Mouse (Mus musculus): Measurements from ENCODE around the gene Zfp839.

Gene Zfp839

DNA sequence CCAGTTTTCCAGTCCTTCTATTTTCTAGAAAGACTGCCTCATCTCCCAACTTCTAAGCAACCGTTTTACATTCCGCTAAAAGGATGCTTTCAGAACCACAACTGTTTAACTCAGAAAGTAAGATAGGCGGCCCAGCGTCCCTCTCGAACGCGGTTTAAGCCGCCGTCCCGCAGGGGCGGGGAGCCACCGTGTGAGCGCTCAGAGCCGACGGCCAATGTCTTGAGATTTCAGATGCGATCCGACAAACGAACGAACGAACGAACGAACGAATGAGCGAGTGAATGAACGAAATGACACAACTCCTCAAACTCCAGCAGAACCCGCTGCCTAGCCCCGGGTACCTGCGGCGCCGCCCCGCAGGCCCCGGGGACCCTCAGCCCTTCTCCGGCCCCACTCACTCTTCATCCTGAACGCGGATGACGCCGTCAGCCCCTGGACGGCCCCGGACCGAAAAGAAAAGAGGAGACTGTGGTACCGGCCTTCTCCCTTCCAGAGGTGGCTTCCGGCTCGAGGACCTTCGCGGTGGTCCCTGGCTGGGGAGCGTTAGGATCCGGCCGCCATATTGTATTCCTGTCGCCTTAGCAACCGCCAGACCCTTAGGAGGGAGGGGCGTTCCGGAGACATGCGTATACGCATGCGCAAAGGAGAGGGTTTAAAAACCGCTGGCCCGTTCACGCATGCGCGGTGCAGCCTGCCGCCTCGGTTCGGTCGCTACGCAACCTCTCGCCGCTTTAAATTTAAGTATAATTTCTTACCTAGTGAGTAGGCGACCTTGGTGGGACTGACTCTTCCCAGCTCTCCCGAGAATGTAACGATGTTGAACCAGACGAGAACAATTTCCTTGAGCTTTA, 9.5 kb upstream of the Zfp839 start, which contains the start of gene Mok:
TSS of gene Mok (minus strand) at position 592 of the 851 bp plus-strand sequence.
- DNase-seq (ENCODE audit: low spot score), result peak; percentile 93

DNA sequence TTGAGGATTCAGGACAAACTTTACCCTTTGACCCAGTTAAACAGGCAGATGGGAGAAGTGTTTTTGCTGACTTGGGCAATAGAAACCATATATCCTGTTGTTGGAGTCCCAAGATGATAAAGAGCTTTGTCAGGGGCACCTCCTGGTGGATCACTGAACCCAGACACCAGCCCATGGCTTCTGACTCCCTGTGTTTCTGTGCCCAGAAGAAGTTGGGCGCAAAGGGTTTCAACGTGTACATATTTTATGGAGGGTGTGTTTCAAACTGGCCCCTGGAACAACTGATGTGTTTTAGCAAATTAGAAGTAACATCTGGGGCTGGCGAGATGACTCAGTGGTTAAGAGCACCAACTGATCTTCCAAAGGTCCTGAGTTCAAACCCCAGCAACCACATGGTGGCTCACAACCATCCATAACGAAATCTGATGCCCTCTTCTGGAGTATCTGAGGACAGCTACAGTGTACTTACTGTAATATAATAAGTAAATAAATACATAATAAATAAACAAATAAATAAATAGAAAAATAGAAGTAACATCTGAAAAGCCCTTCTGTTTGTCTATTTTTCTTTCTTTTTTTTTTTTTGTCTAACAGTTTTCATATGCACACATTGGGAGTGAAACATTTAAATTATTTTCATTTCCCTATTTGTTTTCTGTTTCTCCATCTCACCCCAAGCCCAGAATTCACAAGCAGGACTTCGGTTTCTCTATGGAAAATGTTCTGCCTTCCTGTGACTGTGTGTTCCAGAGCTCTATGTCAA, 8.1 kb upstream of the Zfp839 start:
- no peak for DNase-seq (ENCODE audit: low spot score)

DNA sequence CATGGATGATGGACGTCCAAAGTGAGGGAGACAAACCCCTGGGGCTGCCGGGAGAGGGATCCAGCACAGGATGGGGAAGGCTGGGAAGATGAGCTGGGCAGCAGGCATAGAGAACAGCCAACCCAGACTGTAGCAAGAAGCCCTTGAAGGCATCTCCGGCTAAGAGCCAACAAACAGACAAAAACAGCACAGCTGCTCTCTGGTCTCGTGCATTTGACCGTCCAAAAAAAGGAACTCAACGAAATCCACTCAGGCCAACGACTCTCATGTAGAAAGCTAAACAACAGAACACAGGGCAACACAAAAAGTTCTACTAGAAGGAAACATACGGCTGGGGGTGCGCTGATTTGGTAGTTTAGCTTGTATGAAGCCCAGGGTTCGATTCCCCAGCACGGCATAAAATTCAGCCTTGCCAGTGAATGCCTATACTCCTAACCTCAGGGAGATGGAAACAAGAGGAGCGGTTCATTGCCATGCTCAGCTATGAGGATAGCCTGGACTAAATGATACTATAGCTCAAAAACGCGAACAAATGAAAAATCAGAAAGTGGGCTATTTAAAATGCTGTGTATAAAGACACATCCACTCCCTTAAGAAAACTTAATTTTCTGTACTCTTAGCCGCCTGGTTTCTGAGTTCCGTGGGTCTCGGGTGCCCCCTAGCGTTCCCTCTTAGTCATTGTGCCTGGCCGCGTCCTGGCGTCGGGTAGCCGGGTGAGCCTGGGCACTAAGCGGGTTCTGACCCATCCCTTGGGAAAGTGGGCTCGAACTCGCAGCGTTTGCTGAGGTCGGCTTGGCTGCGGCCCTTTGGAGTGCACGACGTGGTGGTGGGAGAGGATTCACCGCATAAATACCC, 6.6 kb upstream of the Zfp839 start:
- DNase-seq (ENCODE audit: low spot score), result peak; percentile 88

DNA sequence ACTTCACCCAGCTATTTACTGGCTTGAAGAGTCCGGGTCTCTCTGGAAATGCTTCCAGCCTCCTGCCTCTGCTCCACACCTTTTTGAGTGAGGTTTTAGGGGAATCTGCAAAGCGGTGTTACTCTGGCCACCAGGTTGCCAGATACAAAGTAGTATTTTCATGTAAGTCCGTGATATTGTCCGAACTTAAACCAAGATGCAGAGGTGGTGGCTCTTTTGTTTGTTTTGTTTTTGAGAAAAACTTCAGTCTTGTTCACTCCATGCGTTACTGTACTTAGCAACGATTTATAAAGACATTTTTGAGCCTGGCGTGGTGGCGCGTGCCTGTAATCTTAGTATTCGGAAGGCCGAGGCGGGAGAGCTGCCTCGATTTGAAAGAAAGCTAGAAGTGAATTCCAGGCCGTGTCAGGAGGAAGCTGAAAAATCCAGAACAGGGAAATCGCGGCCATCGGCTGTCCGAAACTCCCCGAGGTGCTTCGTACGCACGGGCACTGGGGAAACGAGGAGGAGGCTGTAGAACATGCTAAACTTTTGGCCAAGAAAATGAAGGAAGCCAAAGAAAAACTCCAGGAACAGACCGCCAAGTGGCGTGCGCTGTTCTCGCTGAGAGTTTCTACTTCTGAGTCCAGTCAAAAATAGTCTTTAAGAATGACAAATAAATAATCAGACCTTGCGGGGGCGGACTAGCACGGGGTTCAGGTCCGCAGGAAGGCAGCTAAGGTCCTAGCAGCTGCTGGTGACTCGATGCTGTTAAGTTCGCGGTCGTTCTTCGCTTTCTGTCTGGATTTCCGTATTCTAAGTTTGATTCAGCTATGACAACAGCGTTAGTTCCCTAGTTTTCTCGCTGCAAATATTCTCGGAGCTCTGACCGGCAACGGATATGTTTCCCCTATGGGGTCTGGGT, 5.6 kb upstream of the Zfp839 start:
- no peak for DNase-seq (ENCODE audit: low spot score)

DNA sequence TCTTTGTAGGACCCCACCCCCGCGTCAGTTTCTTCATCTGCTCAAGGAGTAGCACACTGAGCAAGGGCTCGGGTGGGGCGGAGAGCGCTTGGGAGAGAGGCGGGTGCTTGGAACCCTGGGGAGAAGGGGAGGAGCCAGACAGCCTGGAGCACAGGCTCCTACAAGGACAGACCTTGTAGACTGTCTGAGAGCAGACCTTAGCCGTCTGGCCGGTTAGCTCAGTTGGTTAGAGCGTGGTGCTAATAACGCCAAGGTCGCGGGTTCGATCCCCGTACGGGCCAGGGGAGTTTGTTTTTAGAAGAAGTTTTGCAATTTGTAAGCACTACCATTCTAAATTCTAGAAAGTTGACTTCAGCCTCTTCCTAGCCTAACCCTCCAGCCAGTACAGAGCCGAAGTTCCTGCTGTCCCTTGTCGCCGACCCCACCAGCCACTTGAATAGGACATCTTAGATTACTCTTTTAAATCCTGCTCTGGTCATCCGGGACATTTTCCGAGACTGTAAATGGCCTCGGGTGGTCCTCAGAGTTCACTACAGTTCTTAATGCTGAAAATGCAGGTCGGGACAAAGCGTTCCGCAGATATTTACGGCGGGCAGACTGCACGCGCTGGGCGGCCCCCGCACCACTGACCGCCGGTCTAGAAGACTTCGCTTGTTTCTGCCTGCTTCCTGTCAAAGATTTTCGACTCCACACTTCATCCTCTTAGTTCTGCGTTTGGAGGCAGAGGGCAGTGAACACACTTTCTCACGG, 4.7 kb upstream of the Zfp839 start:
- DNase-seq (ENCODE audit: low spot score), result peak; percentile 99

DNA sequence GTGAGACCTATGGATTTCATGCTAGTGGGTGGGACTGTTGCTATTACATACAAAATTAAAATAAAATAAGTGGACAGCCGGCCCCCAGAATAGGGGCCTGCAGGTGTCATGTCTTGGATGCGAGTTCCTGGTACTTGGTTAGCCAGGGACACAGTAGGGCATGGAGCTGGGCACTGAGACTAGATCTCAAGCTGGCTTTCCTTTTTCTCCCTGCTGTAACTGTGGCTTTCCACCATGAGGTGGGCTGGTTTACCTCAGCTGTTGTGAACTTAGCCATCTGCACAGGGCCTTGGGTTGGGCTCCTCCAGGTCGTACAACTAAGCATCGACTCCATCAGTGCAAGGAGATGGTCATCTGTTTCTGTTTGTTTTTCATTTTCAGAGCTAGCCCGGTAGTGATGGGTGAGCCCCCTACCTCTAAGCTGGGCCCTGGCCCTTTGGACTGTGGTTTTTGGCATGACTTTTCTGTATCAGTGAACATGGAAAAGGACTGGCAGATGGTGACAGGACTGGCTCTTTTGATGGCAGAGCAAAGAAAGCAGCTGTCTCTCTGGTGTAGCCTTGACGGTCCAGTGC, 3.8 kb upstream of the Zfp839 start:
- no peak for DNase-seq (ENCODE audit: low spot score)

DNA sequence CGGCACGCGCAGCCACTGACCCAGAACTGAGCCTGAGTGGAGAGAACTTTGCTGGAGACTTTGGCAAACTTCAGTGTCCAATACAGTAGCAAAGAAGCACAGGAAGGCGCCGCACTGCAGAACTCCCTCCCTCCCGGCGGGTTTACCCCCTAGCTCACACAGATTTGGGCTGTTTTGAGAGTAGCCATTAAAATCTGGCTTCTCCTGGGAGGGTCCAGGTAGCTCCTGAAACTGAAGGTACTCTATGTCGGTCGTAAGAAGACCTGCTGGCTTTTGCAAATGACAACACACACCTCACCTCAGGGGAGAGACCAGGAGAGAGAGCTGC, 840 bp downstream of the Zfp839 start:
- DNase-seq (ENCODE audit: low spot score), result peak; percentile 27

DNA sequence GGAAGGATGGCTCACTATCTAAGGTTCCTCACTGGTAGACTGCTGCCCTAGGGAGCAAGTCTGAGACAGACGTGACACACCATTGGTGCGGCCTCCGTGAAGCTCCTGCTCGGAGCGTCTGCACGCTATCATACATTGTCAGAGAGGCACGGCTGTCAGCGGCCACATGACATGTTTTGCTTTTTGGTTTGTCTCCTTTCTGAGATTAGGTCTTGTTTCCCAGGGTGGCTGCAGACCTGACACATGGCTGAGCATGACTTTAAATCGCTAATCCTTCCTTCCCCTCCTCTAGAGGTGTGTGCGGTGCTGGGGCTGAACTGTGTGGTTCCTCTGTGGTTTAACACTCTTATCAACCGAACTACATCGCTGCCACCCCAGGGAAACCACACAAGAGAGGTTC, 1.4 kb downstream of the Zfp839 start:
- DNase-seq (ENCODE audit: low spot score), result peak; percentile 60

DNA sequence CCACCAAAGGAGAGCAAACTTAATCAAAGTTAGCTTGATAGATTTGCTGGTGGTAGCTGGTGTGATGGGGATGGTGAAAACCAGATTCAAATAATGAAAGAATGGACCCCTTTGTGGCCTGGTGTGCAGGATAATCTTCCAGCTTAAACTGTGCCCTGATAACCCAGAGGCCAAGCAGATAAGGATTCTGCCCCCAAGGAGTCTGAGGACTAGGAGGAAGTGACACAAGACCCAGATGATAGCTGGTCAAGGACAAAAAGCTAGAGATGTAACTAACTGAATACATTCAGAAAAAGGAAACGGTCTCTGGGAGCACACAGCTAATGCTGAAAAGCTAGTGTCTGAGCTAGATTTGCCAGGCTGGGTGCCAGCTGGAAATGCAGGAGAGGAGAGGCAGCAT, 1.9 kb downstream of the Zfp839 start:
- DNase-seq (ENCODE audit: low spot score), result no peak

DNA sequence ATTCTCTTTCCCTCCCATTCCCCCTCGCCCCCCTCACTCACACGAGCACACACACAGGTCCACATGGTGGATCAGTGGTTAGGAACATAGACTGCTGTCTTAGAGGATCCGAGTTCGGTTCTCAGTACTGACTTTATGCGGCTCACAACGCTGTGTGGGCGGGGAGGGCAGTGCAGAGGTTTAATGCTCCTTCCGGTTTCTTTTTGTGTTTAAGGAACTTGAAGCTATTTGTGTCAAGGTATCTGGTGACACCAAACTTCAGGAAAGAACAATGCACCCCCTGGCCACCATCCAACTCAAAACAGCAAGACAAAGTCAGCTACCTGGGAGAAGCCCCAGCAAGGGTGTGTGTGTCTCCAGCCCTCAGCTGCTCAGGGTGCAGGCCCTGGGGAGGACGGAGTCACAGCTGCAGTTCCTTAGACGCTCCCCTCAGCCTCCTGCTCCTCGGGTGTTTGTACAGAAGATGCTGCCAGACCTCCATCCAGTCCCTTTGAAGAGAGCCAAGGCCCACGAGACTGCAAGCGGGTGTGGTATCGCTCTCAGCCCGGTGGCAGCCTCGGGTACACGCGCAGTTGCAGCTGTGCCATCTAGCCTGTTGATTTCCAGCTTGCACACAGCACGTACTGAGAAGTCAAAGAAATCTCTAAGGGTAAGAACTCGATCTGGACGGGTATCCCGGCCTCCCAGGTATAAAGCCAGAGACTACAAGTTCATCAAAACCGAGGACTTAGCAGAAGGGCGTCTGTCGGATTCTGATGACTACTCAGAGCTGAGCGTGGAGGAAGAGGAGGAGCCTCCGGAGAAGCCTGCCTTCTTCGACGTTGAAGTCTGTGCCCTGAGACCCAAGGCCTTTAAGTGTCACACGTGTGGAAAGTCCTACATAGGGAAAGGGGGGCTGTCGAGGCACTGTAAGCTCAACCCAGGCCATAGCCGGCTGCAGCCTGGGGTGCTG, 5.0 kb downstream of the Zfp839 start:
- no peak for DNase-seq (ENCODE audit: low spot score)

DNA sequence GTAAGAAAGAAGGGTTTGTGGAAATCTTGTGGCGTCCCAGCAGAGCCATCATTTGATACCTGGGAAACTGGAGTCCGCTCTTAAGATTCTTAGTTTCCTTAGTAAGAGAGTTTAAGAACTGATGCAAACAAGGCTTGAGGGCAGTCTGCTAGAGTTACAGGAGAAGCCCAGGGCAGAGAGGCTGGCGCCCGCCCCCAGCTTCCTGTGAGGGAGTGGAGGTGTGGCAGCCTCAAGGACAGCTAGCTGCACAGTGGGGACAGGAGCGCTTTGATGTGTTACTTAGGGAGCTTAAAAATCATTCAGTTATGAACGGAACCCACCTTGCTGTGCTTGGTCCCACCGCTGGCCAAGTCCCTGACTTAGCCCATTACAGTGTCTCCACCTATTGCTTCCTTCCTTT, 7.1 kb downstream of the Zfp839 start:
- no peak for DNase-seq (ENCODE audit: low spot score)

DNA sequence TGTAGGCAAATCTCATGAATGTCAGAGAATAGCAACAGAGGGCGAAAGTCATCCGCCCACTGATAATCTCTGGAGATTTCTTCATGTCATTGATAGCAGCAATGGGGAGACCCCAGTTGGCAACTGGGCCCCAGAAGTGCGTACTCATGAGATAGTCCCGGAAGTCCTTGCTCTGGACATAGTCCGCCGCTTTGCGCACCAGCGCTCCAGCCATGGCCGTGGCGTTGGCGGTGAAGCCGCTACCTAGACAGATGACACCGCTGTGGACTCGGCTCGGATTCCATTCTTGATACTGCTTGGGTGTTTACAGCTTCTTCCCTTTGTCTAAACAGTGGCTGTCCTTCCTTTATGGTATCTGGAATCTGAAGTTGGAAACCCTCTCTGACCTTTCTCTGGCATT, 8.6 kb downstream of the Zfp839 start:
- peak; percentile 22 for DNase-seq (ENCODE audit: low spot score)

DNA sequence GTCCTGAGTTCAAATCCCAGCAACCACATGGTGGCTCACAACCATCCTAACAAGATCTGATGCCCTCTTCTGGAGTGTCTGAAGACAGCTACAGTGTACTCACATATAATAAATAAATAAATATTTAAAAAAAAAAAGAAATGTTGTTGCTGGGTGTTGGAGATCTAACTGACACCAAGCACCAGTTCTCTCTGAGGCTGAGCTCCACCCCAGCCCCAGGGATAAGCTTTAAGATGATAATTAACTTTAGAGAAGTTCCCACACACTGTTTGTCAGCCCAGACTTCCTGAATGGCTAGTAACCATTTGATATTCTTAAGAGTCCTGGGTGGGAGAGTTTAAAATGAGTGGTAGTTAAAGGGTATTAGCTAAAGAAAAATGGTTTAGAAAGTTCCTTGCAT, 10.2 kb downstream of the Zfp839 start:
- DNase-seq (ENCODE audit: low spot score), result no peak

DNA sequence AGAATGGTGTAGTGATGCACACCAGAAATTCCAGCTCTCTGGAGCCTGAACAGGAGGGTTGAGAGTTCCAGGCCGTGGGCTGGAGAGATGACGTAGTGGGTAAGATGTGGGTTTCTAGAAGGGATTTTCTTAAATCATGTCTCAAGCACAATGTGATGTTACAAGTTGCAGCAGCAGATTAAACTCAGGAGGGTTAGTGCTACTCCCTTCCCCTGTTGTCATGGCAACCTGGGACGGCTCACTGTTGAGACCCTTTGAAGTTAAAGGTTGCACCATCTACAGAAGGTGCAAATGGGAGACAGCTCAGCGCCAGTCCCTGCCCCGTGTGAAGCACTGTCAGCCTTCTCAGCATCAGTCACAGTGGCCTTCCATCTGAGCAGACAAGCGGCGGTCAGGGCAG, 11.2 kb downstream of the Zfp839 start:
- DNase-seq (ENCODE audit: low spot score), result no peak

DNA sequence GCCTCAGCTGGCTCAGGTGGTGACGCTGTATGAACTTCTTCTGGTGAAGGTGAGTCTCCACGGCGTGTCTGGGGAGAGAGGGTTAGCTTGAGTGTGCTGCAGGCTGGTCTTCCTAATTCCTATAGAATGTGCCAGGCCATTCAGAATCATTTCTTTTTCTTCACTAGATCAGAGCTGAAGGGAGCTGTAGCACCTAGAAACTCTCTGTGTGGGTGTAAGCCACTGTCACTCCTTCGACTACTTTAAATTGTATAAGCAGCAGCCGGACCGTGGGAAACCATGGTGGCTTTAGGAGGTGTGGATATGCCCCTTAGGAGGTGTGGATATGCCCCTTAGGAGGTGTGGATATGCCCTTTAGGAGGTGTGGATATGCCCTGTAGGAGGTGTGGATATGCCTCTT, 14.0 kb downstream of the Zfp839 start:
- DNase-seq (ENCODE audit: low spot score), result no peak

DNA sequence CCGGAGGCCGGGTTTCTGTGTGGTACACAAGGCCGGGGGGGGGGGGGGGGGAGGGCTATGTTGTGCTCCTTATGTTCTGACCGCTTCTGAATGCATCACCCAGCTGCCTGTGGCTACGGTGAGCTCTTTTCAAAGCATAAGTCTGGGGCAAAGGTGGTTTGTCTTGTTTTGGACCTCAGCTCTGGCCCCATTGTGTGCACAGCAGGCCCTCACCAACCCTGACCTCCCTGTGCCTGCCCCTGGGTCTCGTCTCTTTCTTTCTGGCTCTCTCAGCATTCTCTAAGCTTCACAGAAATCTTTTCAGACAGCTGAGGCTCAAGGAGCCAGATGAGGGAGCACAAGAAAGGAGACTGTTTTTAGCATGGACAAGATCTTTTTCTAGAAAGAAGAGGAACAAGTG, 15.5 kb downstream of the Zfp839 start:
- DNase-seq (ENCODE audit: low spot score), result no peak

DNA sequence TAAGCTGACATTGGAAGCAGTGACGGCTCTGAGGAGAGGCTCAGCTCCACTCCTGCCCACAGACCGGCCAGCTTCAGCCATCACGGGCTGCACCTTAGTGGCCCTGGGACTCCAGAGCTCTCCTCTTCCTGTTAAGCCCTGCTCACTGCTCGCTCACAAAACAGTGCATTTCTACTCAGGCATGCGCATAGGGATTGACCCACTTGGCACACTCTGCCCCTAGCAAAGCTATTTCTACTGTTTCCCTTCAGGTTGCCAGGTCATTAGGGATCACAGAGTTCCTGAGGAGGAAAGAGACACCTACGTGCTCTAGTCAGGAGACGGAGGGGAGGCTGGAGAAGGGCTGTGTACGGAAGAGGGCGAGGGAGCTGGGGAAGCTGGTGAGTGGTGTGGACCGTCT, 15.9 kb downstream of the Zfp839 start:
- no peak for DNase-seq (ENCODE audit: low spot score)

DNA sequence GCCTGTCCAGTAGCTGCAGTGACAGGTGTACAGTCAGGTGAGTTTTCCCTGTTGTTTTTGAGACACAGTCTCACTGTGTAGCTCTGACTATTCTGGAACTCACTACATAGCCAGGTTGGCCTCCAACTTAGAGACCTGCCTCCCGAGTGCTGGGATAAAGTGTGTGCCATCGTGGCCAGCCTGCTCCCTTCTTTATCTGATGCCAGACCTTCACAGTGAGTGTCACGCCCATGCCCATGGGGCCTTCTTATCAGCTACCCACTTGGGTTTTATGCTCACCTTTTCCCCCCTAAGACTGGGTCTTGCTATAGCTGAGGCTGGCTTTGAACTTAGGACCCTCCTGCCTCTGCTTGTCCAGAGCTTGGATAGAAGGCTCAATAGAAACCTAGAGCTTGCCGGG, 20.1 kb downstream of the Zfp839 start:
- DNase-seq (ENCODE audit: low spot score), result peak; percentile 48

DNA sequence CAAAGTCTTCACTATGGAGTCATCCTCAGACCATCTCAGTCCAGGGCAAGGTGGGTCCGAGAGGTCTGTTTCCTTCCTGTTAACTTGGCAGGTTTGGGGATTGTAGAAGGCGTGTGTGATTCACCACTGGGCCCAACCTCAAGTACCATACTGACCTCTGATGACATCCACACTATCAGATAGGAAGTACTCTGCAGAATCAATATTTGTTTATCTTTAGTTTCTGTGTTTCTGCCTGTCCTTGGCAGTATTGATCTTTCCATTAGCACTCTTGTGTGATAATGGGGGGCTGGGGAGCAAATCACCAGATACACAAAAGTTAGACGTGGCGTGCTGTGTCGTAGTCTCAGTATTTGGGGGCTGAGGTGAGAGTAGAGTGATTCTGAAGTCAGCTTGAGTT, 21.2 kb downstream of the Zfp839 start:
- DNase-seq (ENCODE audit: low spot score), result no peak
